Mouse (Mus musculus): ENCODE results near the gene Ccnl1. TPM values are rescaled to one million over a fixed set of nuclear protein-coding genes. Genes with fewer than 3 reads are reported as not detected.
A peak's percentile ranks its signal among the peaks of the same experiment; 100 is the strongest.

Gene Ccnl1
- total RNA-seq, 2 experiments from 2014 or later, result 131 to 289 TPM

DNA sequence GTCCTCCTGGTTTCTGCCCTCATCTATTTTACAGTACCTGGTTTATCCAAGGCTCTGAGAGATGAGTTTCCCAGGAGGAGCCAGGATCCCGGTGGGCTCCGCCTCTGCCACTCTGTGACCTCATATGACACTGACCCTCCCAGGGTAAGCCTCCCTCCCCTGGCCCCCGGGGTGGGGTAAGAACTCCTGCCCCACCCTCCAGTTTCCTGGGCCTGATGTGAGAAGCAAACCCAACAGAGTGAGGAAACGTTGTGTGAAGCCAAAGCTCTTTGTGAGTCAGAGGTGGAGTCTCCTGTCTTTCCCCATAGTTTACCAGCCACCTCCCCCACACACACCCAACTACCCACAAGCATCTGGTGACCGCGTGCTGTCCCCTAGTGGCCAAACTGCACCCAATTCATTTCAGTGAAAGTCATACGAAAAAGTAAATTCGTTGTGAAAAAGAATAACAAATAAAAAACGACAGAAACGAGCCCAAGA lies 28.7 kb downstream of the Ccnl1 start:
- ATAC-seq (replicated peaks; ENCODE audit: poor library complexity, severe bottlenecking), result peak; percentile 82

- ATAC-seq (replicated peaks; ENCODE audit: poor library complexity, severe bottlenecking), result no peak
Observed at GRCm38 (mm10) chr3:65928614-65929272, 29.3 kb downstream of the Ccnl1 start.

GRCm38 (mm10) chr3:65927685-65928084 lies 30.4 kb downstream of the Ccnl1 start:
- peak; percentile 2 for ATAC-seq (replicated peaks; ENCODE audit: poor library complexity, severe bottlenecking)

GRCm38 (mm10) chr3:65927101-65927501 lies 30.9 kb downstream of the Ccnl1 start:
- ATAC-seq (replicated peaks; ENCODE audit: poor library complexity, severe bottlenecking), result no peak

GRCm38 (mm10) chr3:65926426-65926825 lies 31.6 kb downstream of the Ccnl1 start:
- no peak for ATAC-seq (replicated peaks; ENCODE audit: poor library complexity, severe bottlenecking)

GRCm38 (mm10) chr3:65925058-65925740 lies 32.9 kb downstream of the Ccnl1 start:
- ATAC-seq (replicated peaks; ENCODE audit: poor library complexity, severe bottlenecking), result no peak

DNA sequence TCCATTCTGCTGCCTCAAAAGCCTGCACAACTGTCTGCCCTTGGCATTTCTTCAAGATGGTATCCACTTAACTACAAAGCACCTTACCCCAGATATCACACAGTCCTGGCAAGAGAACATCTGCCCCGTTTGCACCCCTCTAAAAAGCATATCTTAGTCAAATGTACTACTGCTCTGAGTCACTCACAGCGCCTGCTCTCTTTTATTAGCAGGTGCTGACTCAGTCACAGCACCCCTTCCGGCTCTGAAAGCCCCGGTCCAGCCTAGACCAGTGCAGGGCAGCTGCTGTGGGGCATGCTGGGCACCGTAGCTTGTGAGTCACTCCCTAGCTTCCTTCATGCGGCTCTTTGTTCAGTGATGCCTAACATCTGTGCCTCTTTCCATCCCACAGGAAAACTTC lies 35.6 kb downstream of the Ccnl1 start:
- ATAC-seq (replicated peaks; ENCODE audit: poor library complexity, severe bottlenecking), result no peak; the same call in 1 of the 2 replicates

DNA sequence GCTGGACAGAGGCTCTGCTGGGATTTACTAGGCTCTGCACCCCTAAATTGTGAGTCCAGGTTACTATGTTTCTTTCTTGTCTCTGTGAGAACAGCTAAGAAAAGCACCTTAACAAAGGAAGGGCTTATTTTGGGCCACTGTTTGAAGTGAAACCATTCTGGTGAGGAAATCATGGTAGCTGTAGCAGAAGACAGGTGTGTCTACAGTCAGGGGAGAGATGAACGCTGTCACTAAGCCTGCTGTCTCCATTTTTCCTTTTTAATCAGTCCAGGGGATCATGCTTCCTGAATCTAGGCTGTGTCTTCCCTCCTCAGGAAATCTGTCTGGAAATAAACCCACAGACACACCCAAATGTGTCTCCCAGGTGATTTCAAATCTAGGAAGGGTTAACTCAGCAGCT lies 36.4 kb downstream of the Ccnl1 start:
- ATAC-seq (replicated peaks; ENCODE audit: poor library complexity, severe bottlenecking), result no peak

- ATAC-seq (replicated peaks; ENCODE audit: poor library complexity, severe bottlenecking), result no peak
Observed at GRCm38 (mm10) chr3:65919016-65919415, 39.0 kb downstream of the Ccnl1 start.

DNA sequence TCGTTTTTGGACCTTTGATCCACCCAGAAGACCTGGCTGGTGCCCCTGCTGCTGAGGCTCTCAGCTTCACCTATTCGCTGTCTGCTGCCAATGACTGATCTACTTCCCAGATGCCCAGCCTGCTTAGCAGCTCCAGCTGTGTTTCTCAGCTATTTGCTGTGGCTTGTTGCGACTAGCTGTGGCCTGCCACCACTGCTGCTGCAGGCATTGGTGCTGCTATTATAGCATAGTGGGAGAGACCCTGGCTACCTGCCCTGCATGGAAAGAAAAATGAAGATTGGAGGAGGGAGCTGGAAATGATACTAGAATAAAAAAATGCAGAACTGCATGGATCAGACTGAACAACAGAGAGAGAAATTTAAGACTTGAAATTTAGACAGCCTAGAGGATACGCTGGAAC lies 45.1 kb downstream of the Ccnl1 start:
- no peak for ATAC-seq (replicated peaks; ENCODE audit: poor library complexity, severe bottlenecking)

DNA sequence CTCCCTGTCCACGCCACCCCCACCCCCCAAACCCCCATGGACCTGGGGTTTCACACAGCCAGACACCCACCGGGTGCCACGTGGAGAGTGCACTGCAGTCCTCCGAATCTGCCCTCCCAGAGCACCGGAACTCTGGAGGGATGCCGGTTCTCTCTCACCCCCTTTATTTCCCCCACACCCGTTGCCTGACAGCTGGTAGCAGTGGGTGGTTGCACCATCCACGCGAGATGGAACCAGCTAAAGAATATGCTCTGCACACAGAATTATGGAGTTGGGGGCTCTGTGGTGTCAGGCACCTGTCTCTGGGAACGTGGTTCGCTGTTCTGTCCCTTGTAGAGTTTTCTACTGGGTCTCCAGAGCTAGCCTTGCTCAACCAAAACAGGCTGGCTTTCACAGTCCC lies 45.8 kb downstream of the Ccnl1 start:
- no peak for ATAC-seq (replicated peaks; ENCODE audit: poor library complexity, severe bottlenecking)

GRCm38 (mm10) chr3:65911265-65911664 lies 46.8 kb downstream of the Ccnl1 start:
- no peak for ATAC-seq (replicated peaks; ENCODE audit: poor library complexity, severe bottlenecking)

DNA sequence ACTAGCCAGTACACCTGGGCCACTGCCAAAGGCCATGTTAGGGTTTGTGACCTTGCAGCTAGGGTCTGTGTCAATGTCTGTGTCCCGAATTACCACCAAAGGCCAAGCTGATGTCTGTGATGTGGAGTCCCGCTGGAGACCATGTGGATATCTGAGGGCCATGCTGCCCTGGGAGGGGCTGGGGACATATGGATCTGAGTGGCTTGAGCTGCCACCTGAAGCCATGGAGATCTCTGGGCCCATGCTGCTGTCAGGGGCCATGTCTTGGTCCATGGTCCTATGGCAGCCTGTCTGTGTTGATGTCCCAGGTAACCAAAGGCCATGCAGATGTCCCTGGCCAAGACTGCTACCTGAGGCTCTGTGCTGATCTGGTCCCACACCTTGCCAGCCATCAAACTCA lies 48.6 kb downstream of the Ccnl1 start:
- ATAC-seq (replicated peaks; ENCODE audit: poor library complexity, severe bottlenecking), result no peak

DNA sequence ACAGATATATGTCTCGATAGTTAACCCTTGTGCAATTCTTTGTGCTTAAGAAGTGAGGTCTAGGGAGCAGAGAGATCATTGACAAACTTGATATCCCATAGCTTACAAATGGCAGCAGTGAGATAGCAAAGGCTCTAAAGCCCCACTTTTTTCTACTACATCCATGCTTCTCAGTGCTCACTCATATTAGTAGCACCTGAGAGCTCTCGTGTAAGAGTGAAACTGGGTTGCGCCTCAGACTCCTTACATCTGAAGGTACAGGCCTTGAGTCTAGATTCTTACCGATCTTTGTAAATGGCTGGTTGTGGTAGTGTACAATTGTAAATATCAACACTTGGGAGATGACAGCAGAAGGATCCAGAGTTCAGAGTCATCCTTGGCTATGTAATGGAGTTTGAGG lies 50.5 kb downstream of the Ccnl1 start:
- ATAC-seq (replicated peaks; ENCODE audit: poor library complexity, severe bottlenecking), result no peak

DNA sequence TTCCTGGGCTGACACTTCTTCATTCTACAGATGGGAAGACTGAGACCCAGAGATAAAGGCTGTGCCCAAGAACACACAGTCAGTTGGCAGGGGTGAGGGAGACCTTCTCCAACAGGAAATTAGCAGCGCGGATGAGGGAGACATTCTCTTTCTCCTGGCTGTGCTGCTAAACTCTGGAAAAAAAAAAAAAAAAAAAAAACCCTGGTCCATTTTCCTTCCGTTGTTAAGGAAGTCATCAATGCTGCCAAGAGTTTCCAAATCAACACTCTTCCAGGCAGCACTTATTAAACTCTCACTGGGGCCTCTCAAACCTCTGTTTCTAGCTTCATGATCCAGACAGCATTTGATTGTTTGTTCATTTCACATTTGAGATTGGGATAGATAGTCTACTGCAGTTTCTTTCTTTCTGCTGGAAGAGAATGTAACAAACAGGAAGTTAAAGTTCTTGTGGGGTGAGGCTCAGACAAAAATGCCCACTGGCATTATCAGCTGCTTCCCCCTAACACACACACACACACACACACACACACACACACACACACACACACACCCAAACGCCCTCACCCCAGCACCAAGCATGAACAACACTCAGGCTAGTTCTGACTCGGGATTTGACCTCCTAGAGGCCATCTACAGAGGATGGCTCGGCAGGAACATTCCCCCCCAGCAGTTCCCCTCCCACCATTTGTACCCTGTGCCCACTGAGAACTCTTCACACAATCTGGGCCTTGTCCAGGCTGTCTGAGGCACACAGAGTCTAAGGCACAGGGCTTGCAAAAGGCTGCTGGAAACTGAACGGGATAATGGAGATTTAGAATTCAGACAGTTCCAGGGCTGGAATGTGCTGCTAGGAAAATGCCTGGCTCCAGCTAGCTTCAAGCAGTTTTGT lies 52.5 kb downstream of the Ccnl1 start:
- peak; percentile 55 for ATAC-seq (replicated peaks; ENCODE audit: poor library complexity, severe bottlenecking)

- no peak for ATAC-seq (replicated peaks; ENCODE audit: poor library complexity, severe bottlenecking)
Observed at GRCm38 (mm10) chr3:65904711-65905110, 53.3 kb downstream of the Ccnl1 start.

GRCm38 (mm10) chr3:65904106-65904505 lies 53.9 kb downstream of the Ccnl1 start:
- ATAC-seq (replicated peaks; ENCODE audit: poor library complexity, severe bottlenecking), result no peak

DNA sequence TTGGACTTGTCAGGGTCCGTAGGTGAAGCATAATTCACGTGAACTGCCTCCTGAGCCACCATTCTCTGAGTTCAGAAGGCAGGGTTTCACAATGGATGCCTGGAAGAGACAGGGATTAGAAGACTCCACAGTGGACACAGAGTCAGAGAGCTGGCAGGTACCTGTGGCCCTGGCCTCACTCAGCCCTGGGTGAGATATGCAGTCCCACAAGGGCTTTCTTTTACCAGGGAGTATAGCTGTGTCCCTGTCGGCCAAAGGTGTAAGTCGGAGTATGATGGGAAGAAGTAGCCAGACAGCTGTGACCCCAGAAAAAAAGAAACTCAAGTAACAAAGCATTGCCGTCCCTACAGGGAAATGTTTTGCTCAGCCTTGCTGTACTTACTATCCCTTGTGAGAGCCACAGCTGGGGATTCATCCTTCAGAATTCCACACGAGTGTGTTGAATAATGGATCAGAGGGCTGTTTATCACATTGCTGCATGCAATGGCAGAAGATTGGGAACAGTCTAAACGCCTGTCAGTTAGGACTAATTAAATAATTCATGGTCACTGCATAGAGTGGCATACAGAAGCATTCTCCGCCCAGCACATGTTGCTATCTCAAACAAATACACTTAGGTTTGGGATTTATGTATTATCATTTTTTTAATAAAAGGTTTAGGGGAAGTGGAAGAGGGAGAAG lies 59.3 kb downstream of the Ccnl1 start:
- ATAC-seq (replicated peaks; ENCODE audit: poor library complexity, severe bottlenecking), result no peak

- no peak for ATAC-seq (replicated peaks; ENCODE audit: poor library complexity, severe bottlenecking)
Observed at GRCm38 (mm10) chr3:65897233-65897993, 60.6 kb downstream of the Ccnl1 start.

Data from granulocyte monocyte progenitor cell, adult 5-6 weeks (primary cell).